Mouse (Mus musculus) myocyte (in vitro differentiated cells): ENCODE measurements around the gene Eif2s3x. TPM values are rescaled to one million over a fixed set of nuclear protein-coding genes. Genes with fewer than 3 reads are reported as not detected.
A peak's percentile ranks its signal among the peaks of the same experiment; 100 is the strongest.
"Not testable (repeated sequence)": the region's sequence is repeated elsewhere in the genome, so short reads cannot be mapped to it uniquely, and the experiment has no call there.

Experiments
- H3K27me3 ChIP-seq: one replicate; pipeline ENCODE4 v1.6.1; 2011; ENCODE audit not compliant: control insufficient read depth, insufficient read depth, insufficient read length
- H3K36me3 ChIP-seq: one replicate; pipeline ENCODE4 v1.6.1; 2011; ENCODE audit not compliant: control insufficient read depth, insufficient read depth
- H3K4me2 ChIP-seq: one replicate; pipeline ENCODE4 v1.6.1; 2011; ENCODE audit warnings: low read depth, control low read depth
- H3K4me3 ChIP-seq: one replicate; pipeline ENCODE4 v1.5.1; 2011; ENCODE audit warnings: mild to moderate bottlenecking, control low read depth, moderate library complexity
- H3K79me2 ChIP-seq: one replicate; pipeline ENCODE4 v1.6.1; 2011; ENCODE audit not compliant: control insufficient read depth, insufficient read depth
- H3ac ChIP-seq: one replicate; pipeline ENCODE4 v1.6.1; 2011; ENCODE audit not compliant: control insufficient read depth, insufficient read length
- CEBPB ChIP-seq: IDR thresholded peaks from 2 replicates; pipeline ENCODE4 v1.6.1; 2011; ENCODE audit warnings: mild to moderate bottlenecking, moderate library complexity; ENCODE audit not compliant: poor library complexity, insufficient read depth, severe bottlenecking
- E2F4 ChIP-seq: IDR thresholded peaks from one replicate; pipeline ENCODE4 v1.6.1; 2011; ENCODE audit warnings: mild to moderate bottlenecking, control low read depth, moderate library complexity; ENCODE audit not compliant: insufficient read depth
- MAX ChIP-seq: IDR thresholded peaks from one replicate; pipeline ENCODE4 v1.6.1; 2011; ENCODE audit warnings: low read depth, mild to moderate bottlenecking, control low read depth
- MYOD1 ChIP-seq, 3 experiments: IDR thresholded peaks; one replicate each; pipeline ENCODE4 v1.6.1; 2011; ENCODE audit warnings: control low read depth in 2 of 3, low read depth in 2 of 3, mild to moderate bottlenecking in 2 of 3, moderate library complexity in 1 of 3; ENCODE audit not compliant: insufficient read length in 2 of 3, control insufficient read depth in 1 of 3
- MYOG ChIP-seq, 3 experiments: IDR thresholded peaks; one replicate each; pipeline ENCODE4 v1.6.1; 2011; ENCODE audit warnings: control low read depth in 2 of 3, low read depth in 2 of 3, mild to moderate bottlenecking in 2 of 3; ENCODE audit not compliant: insufficient read length in 2 of 3, control insufficient read depth in 1 of 3, insufficient read depth in 1 of 3
- POLR2A ChIP-seq: IDR thresholded peaks from one replicate; pipeline ENCODE4 v1.6.1; 2011; ENCODE audit warnings: low read depth, mild to moderate bottlenecking, control low read depth, moderate library complexity; ENCODE audit not compliant: insufficient read length
- POLR2AphosphoS2 ChIP-seq: IDR thresholded peaks from one replicate; pipeline ENCODE4 v1.6.1; 2011; ENCODE audit warnings: low read depth, control low read depth; ENCODE audit not compliant: insufficient read length
- REST ChIP-seq: IDR thresholded peaks from one replicate; pipeline ENCODE4 v1.6.1; 2011; ENCODE audit warnings: mild to moderate bottlenecking, control low read depth, moderate library complexity; ENCODE audit not compliant: insufficient read depth, insufficient read length
- SRF ChIP-seq: IDR thresholded peaks from one replicate; pipeline ENCODE4 v1.6.1; 2011; ENCODE audit warnings: low read depth; ENCODE audit not compliant: control insufficient read depth, insufficient read length
- TCF12 ChIP-seq: IDR thresholded peaks from one replicate; pipeline ENCODE4 v1.6.1; 2011; ENCODE audit warnings: mild to moderate bottlenecking, control low read depth; ENCODE audit not compliant: poor library complexity, insufficient read depth, severe bottlenecking
- TCF3 ChIP-seq: IDR thresholded peaks from one replicate; pipeline ENCODE4 v1.6.1; 2011; ENCODE audit warnings: low read depth, control low read depth; ENCODE audit not compliant: insufficient read length
- USF1 ChIP-seq: IDR thresholded peaks from one replicate; pipeline ENCODE4 v1.6.1; 2011; ENCODE audit warnings: low read depth, mild to moderate bottlenecking, control low read depth, moderate library complexity
- polyA plus RNA-seq: library from polyadenylated mRNA; unstranded; fragments of >200 nt; fragmentation: generic; extraction: Trizol; gene quantifications from one replicate; pipeline ENCODE4 v1.2.1, GENCODE M21; 2012; ENCODE audit warnings: missing spikeins

Eif2s3x gene
- polyA plus RNA-seq, 1 experiment: 53.8 TPM

DNA sequence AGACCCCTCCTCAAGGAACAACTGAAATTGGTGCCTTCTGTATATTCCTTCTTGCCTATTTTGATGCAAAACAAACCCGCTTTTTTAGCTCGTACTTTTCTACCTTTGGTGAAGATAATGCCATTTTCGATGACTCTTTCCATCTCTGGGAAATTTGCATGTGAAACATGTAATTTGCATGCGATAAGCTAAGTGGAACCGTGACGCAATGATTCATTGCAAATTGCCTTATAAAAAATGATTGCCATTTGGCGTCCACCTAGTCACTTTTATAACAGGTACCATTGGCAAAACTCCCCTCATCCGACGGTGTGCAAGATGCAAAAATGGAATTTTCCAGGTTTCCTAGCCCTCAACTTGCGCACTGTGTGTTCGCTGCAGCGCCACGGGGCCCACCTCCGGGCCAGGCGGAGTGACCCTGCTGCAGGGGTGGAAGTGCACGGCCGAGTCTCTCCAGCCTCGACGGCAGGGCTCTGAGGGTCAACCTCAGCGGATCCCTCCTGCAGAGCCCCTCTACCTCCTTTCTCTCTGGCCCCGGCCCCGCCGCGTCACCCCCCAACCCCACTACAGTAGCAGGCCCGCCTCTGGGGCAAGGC lies 21.4 kb upstream of the Eif2s3x start:
- H3ac ChIP-seq: peak overlapping the region; percentile 12
- H3K27me3 ChIP-seq: no peaks in the 10 kb centered on the region

DNA sequence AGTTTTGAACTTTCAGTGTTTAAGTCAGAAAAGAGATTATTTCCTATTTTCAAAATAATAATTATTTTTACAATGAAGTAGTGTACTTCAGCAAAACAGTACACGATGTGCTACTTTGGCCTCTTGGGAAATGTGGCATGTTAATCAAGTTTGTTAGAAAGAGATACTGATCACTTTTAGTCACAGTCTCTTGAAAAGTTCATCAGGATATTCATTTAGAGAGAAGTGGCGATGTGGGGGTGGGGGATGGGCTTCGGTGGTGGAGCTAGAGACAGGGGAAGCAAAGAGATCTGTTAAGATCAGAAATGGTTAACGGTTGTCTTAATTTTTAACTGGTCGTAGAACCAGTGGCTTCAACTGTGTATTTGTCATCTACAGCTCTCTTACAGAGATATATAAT lies 20.8 kb upstream of the Eif2s3x start:
- Histone ChIP-seq H3K4me2 (peak overlapping the region; percentile 78), H3K36me3 (no peaks in the 10 kb centered on the region), H3K27me3 (no peaks in the 10 kb centered on the region), H3ac (no peak overlapping the region), H3K4me3 (peak overlapping the region; percentile 38), H3K79me2 (peaks cover 4% of the 10 kb centered on the region)
- TF ChIP-seq MYOD1 (IDR thresholded peaks at IDR 0.05; ENCODE audit: control insufficient read depth in 1 of 3, insufficient read length in 2 of 3, low read depth in 2 of 3) (no peak), TCF3 (no peak)

More for the DNA sequence above, 21.4 kb upstream of the Eif2s3x start:
- H3K36me3 ChIP-seq: no peaks in the 10 kb centered on the region
- peak overlapping the region; percentile 78 for H3K4me2 ChIP-seq
- peaks cover 4% of the 10 kb centered on the region for H3K79me2 ChIP-seq
- TF ChIP-seq TCF12: no peak
- TF ChIP-seq CEBPB: no peak
- no peak for TF ChIP-seq POLR2AphosphoS2
- no peak for TF ChIP-seq USF1
- TF ChIP-seq MYOD1 (IDR thresholded peaks at IDR 0.05; ENCODE audit: control insufficient read depth in 1 of 3, insufficient read length in 2 of 3, low read depth in 2 of 3): no peak
- TF ChIP-seq MYOG (IDR thresholded peaks at IDR 0.05; ENCODE audit: control insufficient read depth in 1 of 3, insufficient read depth in 1 of 3, insufficient read length in 2 of 3, low read depth in 2 of 3): no peak
- no peak for TF ChIP-seq TCF3
- no peak for TF ChIP-seq MAX
- TF ChIP-seq E2F4: no peak
- no peak for TF ChIP-seq SRF
- peak overlapping the region; percentile 38 for H3K4me3 ChIP-seq

DNA sequence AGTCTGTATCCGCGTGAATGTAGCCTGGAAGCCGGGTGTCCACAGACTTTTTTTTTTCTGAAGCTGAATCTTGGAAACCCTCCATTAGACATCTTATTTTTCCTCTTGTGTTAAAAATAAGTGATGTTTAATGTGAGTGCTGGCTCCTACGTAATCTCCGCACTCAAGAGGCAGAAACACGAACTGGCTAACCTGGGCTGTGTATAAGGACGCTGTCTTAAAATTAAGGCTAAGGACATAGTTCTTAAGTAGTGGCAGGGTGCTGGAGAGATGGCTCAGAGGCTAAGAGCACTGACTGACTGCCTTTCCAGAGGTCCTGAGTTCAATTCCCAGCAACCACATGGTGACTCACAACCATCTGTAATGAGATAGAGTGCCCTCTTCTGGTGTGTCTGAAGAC lies 722 bp upstream of the Eif2s3x start:
- Histone ChIP-seq H3K36me3 (peaks cover 6% of the 10 kb centered on the region), H3K79me2 (peaks cover 32% of the 10 kb centered on the region), H3K4me2 (peak overlapping the region; percentile 66), H3K27me3 (no peaks in the 10 kb centered on the region), H3ac (no peak overlapping the region), H3K4me3 (peak overlapping the region; percentile 81)
- TF ChIP-seq REST (no peak), SRF (no peak), E2F4 (no peak), USF1 (no peak), POLR2AphosphoS2 (no peak)

DNA sequence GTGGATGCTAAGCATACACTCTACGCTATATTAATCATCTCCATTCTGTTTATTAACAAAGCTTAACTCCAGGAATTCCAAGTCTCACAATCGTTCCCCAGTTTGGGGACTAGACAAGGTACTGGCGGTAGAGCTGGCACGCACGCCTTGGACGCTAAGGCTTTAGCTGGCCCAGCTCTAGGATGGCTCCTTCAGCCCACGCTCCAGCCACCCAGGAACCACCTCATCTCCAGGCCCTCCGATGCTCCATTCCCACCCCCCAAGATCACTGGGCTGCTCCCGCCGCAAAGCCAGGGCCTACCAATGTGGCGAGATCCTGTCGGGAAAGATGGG lies 432 bp downstream of the Eif2s3x start:
- Histone ChIP-seq H3K27me3 (no peaks in the 10 kb centered on the region), H3K36me3 (peaks cover 12% of the 10 kb centered on the region), H3ac (peak overlapping the region; percentile 18), H3K79me2 (peaks cover 32% of the 10 kb centered on the region), H3K4me3 (peak overlapping the region; percentile 81), H3K4me2 (peak overlapping the region; percentile 62)
- TF ChIP-seq TCF3: no peak
- TF ChIP-seq REST: no peak

DNA sequence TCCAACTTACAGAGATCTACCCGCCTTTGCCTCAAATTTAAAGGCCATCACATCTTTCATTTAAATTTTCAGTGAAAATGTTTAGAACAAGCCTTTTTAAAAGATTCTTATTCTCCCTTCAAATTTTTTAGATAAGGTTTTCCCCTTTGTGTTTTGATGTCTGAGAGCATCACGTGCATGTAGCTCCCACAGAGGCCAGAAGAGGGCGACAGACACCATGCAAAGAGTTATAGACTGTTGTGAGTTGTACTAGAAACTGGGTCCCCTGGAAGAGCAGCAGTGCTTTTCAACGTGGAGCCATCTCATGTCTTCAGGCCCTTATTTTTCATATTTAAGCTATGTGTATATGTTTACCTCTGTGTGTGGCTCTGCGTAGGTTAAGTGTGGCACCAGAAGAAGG lies 14.9 kb downstream of the Eif2s3x start:
- Histone ChIP-seq H3ac (no peak overlapping the region), H3K27me3 (no peaks in the 10 kb centered on the region), H3K79me2 (no peaks in the 10 kb centered on the region), H3K36me3 (peaks cover 57% of the 10 kb centered on the region), H3K4me2 (no peak overlapping the region), H3K4me3 (no peak overlapping the region)
- TF ChIP-seq MYOG (IDR thresholded peaks at IDR 0.05; ENCODE audit: control insufficient read depth in 1 of 3, insufficient read depth in 1 of 3, insufficient read length in 2 of 3, low read depth in 2 of 3) (no peak), TCF3 (no peak), POLR2A (no peak), MYOD1 (IDR thresholded peaks at IDR 0.05; ENCODE audit: control insufficient read depth in 1 of 3, insufficient read length in 2 of 3, low read depth in 2 of 3) (no peak), TCF12 (no peak), USF1 (no peak), SRF (no peak), POLR2AphosphoS2 (no peak), REST (no peak), CEBPB (no peak), E2F4 (no peak), MAX (no peak)

DNA sequence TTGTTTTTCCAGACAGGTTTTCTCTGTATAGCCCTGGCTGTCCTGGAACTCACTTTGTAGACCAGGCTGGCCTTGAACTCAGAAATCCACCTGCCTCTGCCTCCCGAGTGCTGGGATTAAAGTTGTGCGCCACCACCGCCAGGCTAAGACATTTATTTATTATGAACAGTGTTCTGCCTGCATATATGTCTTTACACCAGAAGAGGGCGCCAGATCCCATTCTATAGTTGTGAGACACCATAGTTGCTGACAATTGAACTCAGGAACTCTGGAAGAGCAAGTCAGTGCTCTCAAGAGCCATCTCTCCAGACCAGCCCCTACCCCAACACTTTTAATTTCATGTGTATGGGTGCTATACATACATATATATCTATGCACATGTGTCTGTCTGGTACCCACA lies 18.8 kb downstream of the Eif2s3x start:
- not testable (repeated sequence) for H3K27me3 ChIP-seq, H3K79me2 ChIP-seq, H3K4me3 ChIP-seq, H3ac ChIP-seq, H3K4me2 ChIP-seq
- H3K36me3 ChIP-seq: peaks cover 44% of the 10 kb centered on the region
